Mouse (Mus musculus) erythroblast, embryonic 14.5 days (primary cell): ENCODE measurements around the gene Myh7.

ENCODE experiments used
- GATA1 ChIP-seq: IDR thresholded peaks from 2 replicates; pipeline ENCODE4 v1.6.1; 2012; ENCODE audit warnings: low read length, inconsistent platforms, mixed read lengths
- TAL1 ChIP-seq: IDR thresholded peaks from 3 replicates; pipeline ENCODE4 v1.6.1; 2012; ENCODE audit warnings: low read length, inconsistent platforms, mixed read lengths

- TF ChIP-seq GATA1 (no peak), TAL1 (no peak)
These were observed 30.7 kb downstream of the Myh7 start for GRCm38 (mm10) chr14:54963727-54964126.
